Mouse (Mus musculus) neural tube, embryonic 10.5 days (tissue): ENCODE data around the gene Cpne1.
A peak's percentile ranks its signal among the peaks of the same experiment; 100 is the strongest.
"Not testable (repeated sequence)": the region's sequence is repeated elsewhere in the genome, so short reads cannot be mapped to it uniquely, and the experiment has no call there.

Experiments used
- DNase-seq: peaks from one replicate; pipeline ENCODE4 v3.0.0-alpha.2; 2017; ENCODE audit warnings: low spot score; ENCODE audit errors: extremely low spot score

The Cpne1 gene

GRCm38 (mm10) chr2:156111358-156112079, at the start of gene Cpne1, which contains the start of gene Rbm12:
Gene Cpne1 (minus strand): TSS chr2:156111965.
Gene Rbm12 (minus strand): TSS chr2:156111978.
- DNase-seq = peak; percentile 96

GRCm38 (mm10) chr2:156151538-156151937, 39.8 kb upstream of the Cpne1 start:
- no peak for DNase-seq

- DNase-seq = no peak
These were observed 35.7 kb upstream of the Cpne1 start for GRCm38 (mm10) chr2:156147316-156147915.

GRCm38 (mm10) chr2:156146272-156146989, 34.7 kb upstream of the Cpne1 start:
- no peak for DNase-seq

GRCm38 (mm10) chr2:156145486-156146130, 33.8 kb upstream of the Cpne1 start:
- DNase-seq = no peak

GRCm38 (mm10) chr2:156143953-156144724, 32.4 kb upstream of the Cpne1 start, which contains the start of the genes Romo1 and Nfs1:
Gene Romo1 (plus strand): TSS chr2:156144039.
Gene Nfs1 (minus strand): TSS chr2:156144186.
- DNase-seq = peak; percentile 97

GRCm38 (mm10) chr2:156143367-156143766, 31.6 kb upstream of the Cpne1 start:
- DNase-seq = no peak

- DNase-seq = no peak
These were observed 31.1 kb upstream of the Cpne1 start for GRCm38 (mm10) chr2:156142820-156143219.

GRCm38 (mm10) chr2:156135695-156136094, 23.9 kb upstream of the Cpne1 start:
- no peak for DNase-seq

- DNase-seq = no peak
These were observed 22.4 kb upstream of the Cpne1 start for GRCm38 (mm10) chr2:156134161-156134560.

- DNase-seq = no peak
These were observed 15.2 kb upstream of the Cpne1 start, which contains the start of gene Gm28036 for GRCm38 (mm10) chr2:156126992-156127391. Gene Gm28036 (minus strand): TSS chr2:156127092.

- no peak for DNase-seq
These were observed 12.0 kb upstream of the Cpne1 start for GRCm38 (mm10) chr2:156123731-156124130.

GRCm38 (mm10) chr2:156119566-156119965, 7.8 kb upstream of the Cpne1 start:
- no peak for DNase-seq

- DNase-seq = not testable (repeated sequence)
These were observed 287 bp upstream of the Cpne1 start for GRCm38 (mm10) chr2:156112080-156112423.

GRCm38 (mm10) chr2:156110627-156111357, 973 bp downstream of the Cpne1 start:
- no peak for DNase-seq

GRCm38 (mm10) chr2:156091926-156092325, 19.8 kb downstream of the Cpne1 start:
- DNase-seq = no peak

GRCm38 (mm10) chr2:156089799-156090198, 22.0 kb downstream of the Cpne1 start:
- DNase-seq = no peak

- no peak for DNase-seq
These were observed 24.2 kb downstream of the Cpne1 start for GRCm38 (mm10) chr2:156087391-156088110.

- no peak for DNase-seq
These were observed 27.2 kb downstream of the Cpne1 start for GRCm38 (mm10) chr2:156084541-156084940.
